ENCODE assay signal across 7 mouse cellular contexts in the genomic region with DNA sequence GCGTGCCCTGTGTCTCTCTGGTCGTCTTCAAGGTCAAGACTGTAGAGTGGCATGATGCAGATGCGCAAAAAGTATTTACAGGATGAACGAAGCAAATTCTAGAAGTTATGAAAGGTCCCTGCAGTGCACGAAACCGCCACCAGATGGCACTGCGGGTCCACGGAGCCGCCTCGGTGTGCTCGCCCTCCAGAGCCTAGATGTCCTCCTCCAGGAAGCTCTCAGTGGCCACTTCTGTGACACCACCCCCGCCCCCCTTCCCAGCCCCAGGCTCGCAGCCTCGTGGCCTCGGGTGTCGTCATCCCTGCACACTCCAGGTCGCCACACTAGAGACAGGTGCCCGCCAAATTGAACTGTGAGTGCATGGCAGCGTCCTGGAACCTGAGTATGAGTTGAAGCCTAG. TPM values are rescaled to one million over a fixed set of nuclear protein-coding genes. Genes with fewer than 3 reads are reported as not detected.
DNase-seq lines count a peak whose midpoint lies in the region; ATAC-seq and TF ChIP-seq lines count a peak whose summit lies in the region.

No protein-coding gene starts in this region.

- peaks cover 9% of the 10 kb centered on the region; the same call in 1 of the 2 replicates for H3K4me1 ChIP-seq in intestine, embryonic 15.5 days (replicated peaks)
- peaks cover 23% of the 10 kb centered on the region for H3K4me1 ChIP-seq in limb, embryonic 10.5 days
- peaks cover 10% of the 10 kb centered on the region for H3K4me1 ChIP-seq in midbrain, embryonic 13.5 days (replicated peaks)
- H3K4me1 ChIP-seq in spleen, adult 2 months (ENCODE audit: control insufficient read depth, insufficient read depth, insufficient read length) = peaks cover 13% of the 10 kb centered on the region

- TF ChIP-seq POLR2A in spleen, adult 2 months (IDR thresholded peaks at IDR 0.05; ENCODE audit: low read depth, low read length) = no peak

- H3K27me3 ChIP-seq in intestine, embryonic 15.5 days (replicated peaks) = peaks cover 30% of the 10 kb centered on the region
- peaks cover 67% of the 10 kb centered on the region for H3K27me3 ChIP-seq in limb, embryonic 10.5 days (ENCODE audit: low read depth, poor library complexity, severe bottlenecking)
- H3K27me3 ChIP-seq in midbrain, embryonic 13.5 days = peaks cover 66% of the 10 kb centered on the region
- H3K27me3 ChIP-seq in spleen, adult 2 months (ENCODE audit: control insufficient read depth, insufficient read depth, low read length) = peaks cover 6% of the 10 kb centered on the region

- H3K9ac ChIP-seq in intestine, embryonic 15.5 days = no peak overlapping the region
- H3K9ac ChIP-seq in midbrain, embryonic 13.5 days (replicated peaks) = no peak overlapping the region

- peak; percentile 53 for ATAC-seq in intestine, embryonic 15.5 days
- peak; percentile 84 for ATAC-seq in midbrain, embryonic 13.5 days

- TF ChIP-seq CTCF in spleen, adult 2 months (IDR thresholded peaks at IDR 0.05; ENCODE audit: extremely low read depth, insufficient read depth, insufficient read length, insufficient replicate concordance) = peak; percentile 100

- H3K9me3 ChIP-seq in intestine, embryonic 15.5 days = no peaks in the 10 kb centered on the region
- peaks cover 5% of the 10 kb centered on the region for H3K9me3 ChIP-seq in limb, embryonic 10.5 days (replicated peaks)
- H3K9me3 ChIP-seq in midbrain, embryonic 13.5 days = no peaks in the 10 kb centered on the region

- peak; percentile 59 for DNase-seq in adrenal gland, adult 8-10 months
- peak; percentile 84 for DNase-seq in embryo, embryonic 11 days
- DNase-seq in gastrocnemius, postnatal 4 days (ENCODE audit: low spot score in 2 of 2) = peak; percentile 73 to 76
- peak; percentile 93 for DNase-seq in limb, embryonic 10.5 days (ENCODE audit: low spot score)
- DNase-seq in spleen, adult 2 months (ENCODE audit: low read depth in 1 of 2, low spot score in 2 of 2) = peak; percentile 57 to 75

- 0 out of 2 replicates have a peak overlapping the region, but pooled peaks have one; percentile 11 for H3K4me3 ChIP-seq in intestine, embryonic 15.5 days (replicated peaks)
- H3K4me3 ChIP-seq in limb, embryonic 10.5 days = peak overlapping the region; percentile 25; the same call in 1 of the 2 replicates
- H3K4me3 ChIP-seq in midbrain, embryonic 13.5 days (replicated peaks) = no peak overlapping the region
- H3K4me3 ChIP-seq in spleen, adult 2 months (ENCODE audit: extremely low read depth, insufficient read depth, insufficient read length) = no peak overlapping the region

- H3K4me2 ChIP-seq in intestine, embryonic 15.5 days (replicated peaks) = peak overlapping the region; percentile 49
- H3K4me2 ChIP-seq in midbrain, embryonic 13.5 days (replicated peaks) = 0 out of 2 replicates have a peak overlapping the region, but pooled peaks have one; percentile 29

- H3K27ac ChIP-seq in intestine, embryonic 15.5 days = no peak overlapping the region
- no peak overlapping the region for H3K27ac ChIP-seq in limb, embryonic 10.5 days
- no peak overlapping the region for H3K27ac ChIP-seq in midbrain, embryonic 13.5 days
- no peak overlapping the region for H3K27ac ChIP-seq in spleen, adult 2 months (ENCODE audit: insufficient read depth, low read length)

- no peaks in the 10 kb centered on the region for H3K36me3 ChIP-seq in intestine, embryonic 15.5 days
- H3K36me3 ChIP-seq in limb, embryonic 10.5 days = no peaks in the 10 kb centered on the region
- H3K36me3 ChIP-seq in midbrain, embryonic 13.5 days = no peaks in the 10 kb centered on the region
- no peaks in the 10 kb centered on the region for H3K36me3 ChIP-seq in spleen, adult 2 months (ENCODE audit: control insufficient read depth, insufficient read depth, low read length)

- 3% methylated on average over 19 of the region's 19 CpGs for WGBS in intestine, embryonic 15.5 days
- 4% methylated on average over 19 of the region's 19 CpGs for WGBS in limb, embryonic 10.5 days
- WGBS in midbrain, embryonic 13.5 days = 2% methylated on average over 19 of the region's 19 CpGs
- 2% methylated on average over 19 of the region's 19 CpGs for WGBS in spleen, adult 2 months

RNA-seq across cellular contexts. Expression of a gene that starts 0.8 kb away (rescaled TPM):
- total RNA-seq in adrenal gland, adult 8-10 months (2022) = not detected
- total RNA-seq in gastrocnemius, postnatal 4 days (2021) = over 10,000 TPM; 12,501 to 12,915 TPM
- polyA plus RNA-seq in intestine, embryonic 15.5 days (2015; fragmentation: Nextera tagmentation; extraction: Ambion mirVana) = 5.1 and 9.0 TPM in 2 replicates
- not detected in 2 replicates for polyA plus RNA-seq in limb, embryonic 10.5 days (2016; fragmentation: Nextera tagmentation; extraction: Ambion mirVana)
- polyA plus RNA-seq in midbrain, embryonic 13.5 days (2015; fragmentation: Nextera tagmentation; extraction: Ambion mirVana) = 0.07 TPM in 1 of 2 replicates, not detected in the other
- 0.62 and 0.92 TPM in 2 replicates for polyA plus RNA-seq in spleen, adult 2 months (2012; rRNA removed)

RNA-seq across cellular contexts. Expression of a gene that starts 1.5 kb away (rescaled TPM):
- 10 to 100 TPM in 1 of 4 experiments, 1 to 10 TPM in 2, under 1 TPM in 1; 0.61 to 13.6 (median 5.5) TPM for total RNA-seq in adrenal gland, adult 8-10 months (2022)
- total RNA-seq in gastrocnemius, postnatal 4 days (2021) = under 1 TPM in 1 of 2 experiments, not detected in 1; 0.16 TPM
- 3.7 and 4.7 TPM in 2 replicates for polyA plus RNA-seq in intestine, embryonic 15.5 days (2015; fragmentation: Nextera tagmentation; extraction: Ambion mirVana)
- polyA plus RNA-seq in limb, embryonic 10.5 days (2016; fragmentation: Nextera tagmentation; extraction: Ambion mirVana) = 3.3 and 4.4 TPM in 2 replicates
- 1.1 and 1.2 TPM in 2 replicates for polyA plus RNA-seq in midbrain, embryonic 13.5 days (2015; fragmentation: Nextera tagmentation; extraction: Ambion mirVana)
- 2.3 and 3.9 TPM in 2 replicates for polyA plus RNA-seq in spleen, adult 2 months (2012; rRNA removed)

RNA-seq across cellular contexts. Expression of a gene that starts 23.6 kb away (rescaled TPM):
- total RNA-seq in adrenal gland, adult 8-10 months (2022) = 10 to 100 TPM; 31.0 to 44.8 (median 39.2) TPM
- 10 to 100 TPM; 18.6 to 21.0 TPM for total RNA-seq in gastrocnemius, postnatal 4 days (2021)
- 16.7 and 17.3 TPM in 2 replicates for polyA plus RNA-seq in intestine, embryonic 15.5 days (2015; fragmentation: Nextera tagmentation; extraction: Ambion mirVana)
- polyA plus RNA-seq in limb, embryonic 10.5 days (2016; fragmentation: Nextera tagmentation; extraction: Ambion mirVana) = 25.6 and 26.6 TPM in 2 replicates
- 27.6 and 28.9 TPM in 2 replicates for polyA plus RNA-seq in midbrain, embryonic 13.5 days (2015; fragmentation: Nextera tagmentation; extraction: Ambion mirVana)
- polyA plus RNA-seq in spleen, adult 2 months (2012; rRNA removed) = 51.8 and 62.2 TPM in 2 replicates

RNA-seq across cellular contexts. Expression of a gene that starts 45.9 kb away (rescaled TPM):
- 10 to 100 TPM in 1 of 4 experiments, 1 to 10 TPM in 3; 6.4 to 12.5 (median 8.4) TPM for total RNA-seq in adrenal gland, adult 8-10 months (2022)
- total RNA-seq in gastrocnemius, postnatal 4 days (2021) = 1 to 10 TPM; 4.6 to 6.6 TPM
- 3.1 and 4.8 TPM in 2 replicates for polyA plus RNA-seq in intestine, embryonic 15.5 days (2015; fragmentation: Nextera tagmentation; extraction: Ambion mirVana)
- polyA plus RNA-seq in limb, embryonic 10.5 days (2016; fragmentation: Nextera tagmentation; extraction: Ambion mirVana) = 6.5 and 7.0 TPM in 2 replicates
- 1.2 and 2.3 TPM in 2 replicates for polyA plus RNA-seq in midbrain, embryonic 13.5 days (2015; fragmentation: Nextera tagmentation; extraction: Ambion mirVana)
- polyA plus RNA-seq in spleen, adult 2 months (2012; rRNA removed) = 2.2 and 2.5 TPM in 2 replicates

RNA-seq across cellular contexts. Expression of a gene that starts 46.1 kb away (rescaled TPM):
- total RNA-seq in adrenal gland, adult 8-10 months (2022) = 10 to 100 TPM; 12.9 to 15.2 (median 13.5) TPM
- 10 to 100 TPM in 1 of 2 experiments, 1 to 10 TPM in 1; 9.7 to 10.8 TPM for total RNA-seq in gastrocnemius, postnatal 4 days (2021)
- 21.7 and 23.4 TPM in 2 replicates for polyA plus RNA-seq in intestine, embryonic 15.5 days (2015; fragmentation: Nextera tagmentation; extraction: Ambion mirVana)
- 28.3 and 31.4 TPM in 2 replicates for polyA plus RNA-seq in limb, embryonic 10.5 days (2016; fragmentation: Nextera tagmentation; extraction: Ambion mirVana)
- polyA plus RNA-seq in midbrain, embryonic 13.5 days (2015; fragmentation: Nextera tagmentation; extraction: Ambion mirVana) = 19.6 and 20.4 TPM in 2 replicates
- polyA plus RNA-seq in spleen, adult 2 months (2012; rRNA removed) = 5.8 and 5.9 TPM in 2 replicates

Comparison
In these comparisons a context has a peak if more than half of its experiments do, and no peak if none do; other contexts are left out.
1. H3K4me3 ChIP-seq: peak in intestine, embryonic 15.5 days (single experiment) and limb, embryonic 10.5 days (single experiment); none in midbrain, embryonic 13.5 days (single experiment) and spleen, adult 2 months (single experiment).
2. Peak in every context shown above with its lines, with median percentiles within 50 percentile points of each other: DNase-seq.